Mouse (Mus musculus) ovary, postnatal 36 days (tissue): Measurements from ENCODE around the gene Cpeb4.

Experiments used
- DNase-seq: peaks from one replicate; pipeline ENCODE4 v3.0.0; 2022; ENCODE audit warnings: low spot score, mixed read lengths

The Cpeb4 gene

DNA sequence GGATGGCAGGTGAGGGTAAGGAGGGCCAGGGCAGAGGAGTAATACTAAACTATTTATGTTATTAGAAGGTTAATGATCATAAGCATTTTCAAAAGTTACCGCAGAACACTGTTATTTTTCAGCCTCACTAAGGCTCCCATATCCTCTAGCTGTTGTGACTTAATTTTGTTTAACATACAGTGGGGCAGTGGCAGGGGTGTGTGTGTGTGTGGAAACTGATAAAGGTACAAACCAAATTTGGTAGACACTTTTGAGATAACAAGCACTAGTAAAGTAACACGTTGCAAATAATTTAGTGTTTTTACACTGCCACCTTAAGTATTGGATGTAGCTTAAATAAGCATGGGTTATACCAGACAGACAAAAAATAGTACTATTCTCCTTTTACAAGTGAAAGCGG is 24.9 kb downstream of the Cpeb4 start:
- DNase-seq: no peak

DNA sequence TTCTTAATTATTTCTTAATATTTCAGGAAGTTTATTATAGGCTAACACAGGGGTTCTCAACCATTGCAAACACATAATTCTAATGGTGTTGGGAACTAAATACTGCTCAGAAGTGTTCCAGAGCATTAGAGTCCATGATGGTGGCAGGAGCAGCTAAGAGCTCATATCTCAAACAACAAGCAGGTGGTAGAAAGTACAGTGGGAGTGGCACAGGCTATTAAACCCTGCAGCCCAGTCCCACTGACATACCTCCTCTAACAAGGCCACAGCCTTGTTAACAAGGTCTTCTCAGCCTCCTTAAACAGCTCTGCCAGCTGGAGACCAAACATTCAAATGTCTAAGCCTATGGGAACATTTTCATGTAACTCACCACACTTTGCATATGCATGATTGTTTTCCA is 27.2 kb downstream of the Cpeb4 start:
- DNase-seq: no peak

DNA sequence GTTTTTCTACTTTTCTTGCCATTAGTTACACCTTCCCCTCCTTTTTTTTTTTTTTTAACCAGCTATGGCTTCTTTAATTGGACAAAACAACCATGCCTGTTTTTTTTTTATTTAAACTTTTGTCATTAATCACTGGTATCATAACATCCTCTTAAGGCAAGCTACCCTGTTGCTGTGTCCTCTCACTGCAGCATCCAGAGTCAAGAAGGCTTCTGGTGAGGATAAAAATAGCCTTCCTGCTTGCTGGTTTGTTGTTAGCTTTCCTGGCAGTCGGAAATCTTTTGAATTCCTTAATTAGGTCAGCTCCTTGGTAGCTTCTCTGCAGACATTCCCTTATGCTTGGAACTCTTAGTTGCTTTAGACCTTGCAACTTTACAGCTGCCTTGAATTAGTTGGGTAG is 28.7 kb downstream of the Cpeb4 start:
- no peak for DNase-seq

DNA sequence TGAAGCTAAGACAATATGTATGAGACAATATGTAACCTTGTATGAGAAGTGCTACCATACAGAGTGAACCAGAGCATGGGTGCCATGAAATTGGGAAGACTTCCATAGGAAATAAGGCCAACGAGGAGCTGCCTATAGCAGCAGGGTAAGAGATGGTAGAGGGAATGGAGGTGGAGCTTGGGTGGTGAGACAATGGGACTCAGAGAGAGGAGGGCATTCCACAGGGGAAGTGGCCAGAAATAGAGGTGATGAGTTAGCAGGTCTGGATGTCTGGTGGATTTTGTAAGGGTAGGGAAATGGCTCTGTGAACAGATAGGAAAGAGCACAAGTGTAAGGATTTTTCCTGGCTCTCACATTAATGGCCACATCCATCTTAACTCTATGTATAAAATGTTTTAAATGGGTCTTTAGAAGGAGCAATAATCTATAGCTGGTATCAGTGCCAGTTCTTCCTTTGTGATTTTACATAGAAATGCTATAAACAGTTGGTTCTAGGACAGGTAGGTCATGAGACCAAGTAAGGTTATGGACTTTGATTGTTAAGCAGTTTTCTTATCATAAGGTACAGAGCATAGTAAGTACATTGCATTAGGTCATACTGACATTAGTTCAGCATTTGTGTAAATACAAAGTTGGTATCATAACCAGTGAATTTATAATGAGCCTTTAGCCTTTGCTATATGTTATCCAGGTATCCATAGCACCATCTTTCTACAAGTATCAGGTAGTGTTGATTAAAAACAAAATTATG is 30.4 kb downstream of the Cpeb4 start:
- DNase-seq: no peak

DNA sequence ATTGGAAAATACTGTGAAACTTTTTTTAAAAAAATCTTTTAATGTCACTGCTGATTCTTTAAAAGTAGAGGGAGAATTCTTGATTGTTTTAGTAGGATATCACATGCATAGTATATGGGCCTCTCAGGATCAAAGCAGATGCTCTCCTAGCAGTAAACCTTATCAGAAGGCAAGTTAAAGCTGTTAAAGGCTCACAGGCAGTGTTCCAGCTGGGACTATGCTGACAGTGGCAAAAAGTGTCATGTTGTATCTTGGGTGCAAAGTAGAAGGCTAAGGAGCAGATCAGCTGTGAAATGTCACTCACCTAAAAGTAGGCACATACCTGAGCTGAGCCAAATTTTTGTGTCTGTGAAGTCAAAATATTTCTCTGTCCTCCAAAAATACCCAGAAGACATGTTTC is 34.5 kb downstream of the Cpeb4 start:
- no peak for DNase-seq

DNA sequence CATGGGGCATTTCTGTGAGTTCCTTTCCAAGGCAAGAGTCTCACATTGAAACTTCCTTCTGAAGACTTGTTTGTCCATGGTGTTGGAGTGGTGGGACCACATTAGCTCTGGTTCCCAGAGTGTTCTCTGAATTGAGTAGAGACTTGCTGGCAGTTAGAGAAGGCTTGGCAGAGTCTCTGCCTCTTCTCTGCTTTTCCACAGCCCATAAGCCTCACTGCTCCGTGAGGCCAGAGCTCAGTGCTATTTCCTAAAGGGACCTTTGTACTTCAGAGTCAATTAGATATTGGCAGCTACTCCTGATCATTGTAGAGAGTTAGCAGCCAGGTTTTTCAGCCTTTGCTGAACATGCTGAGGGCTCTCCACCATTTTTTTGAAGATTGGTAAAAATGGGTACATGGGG is 35.6 kb downstream of the Cpeb4 start:
- no peak for DNase-seq

DNA sequence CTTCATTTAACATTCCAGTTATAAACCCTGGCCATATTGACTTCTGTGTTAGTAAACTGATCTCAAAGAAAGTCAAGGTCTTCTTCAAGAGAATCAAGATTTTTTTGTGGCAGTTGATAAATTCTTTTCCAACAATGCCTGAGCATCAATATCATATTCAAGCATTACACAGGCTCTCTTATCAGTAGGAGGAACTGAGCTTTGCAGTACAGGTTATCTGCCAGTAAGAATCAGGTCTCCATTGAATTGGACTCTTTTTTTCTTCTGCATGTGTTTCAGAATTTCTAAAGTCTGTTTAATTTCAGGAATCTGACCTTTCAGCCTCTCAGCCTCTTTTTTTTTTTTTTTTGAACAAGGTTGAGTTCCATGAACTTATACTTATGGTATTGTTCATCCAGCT is 40.9 kb downstream of the Cpeb4 start:
- DNase-seq: no peak

DNA sequence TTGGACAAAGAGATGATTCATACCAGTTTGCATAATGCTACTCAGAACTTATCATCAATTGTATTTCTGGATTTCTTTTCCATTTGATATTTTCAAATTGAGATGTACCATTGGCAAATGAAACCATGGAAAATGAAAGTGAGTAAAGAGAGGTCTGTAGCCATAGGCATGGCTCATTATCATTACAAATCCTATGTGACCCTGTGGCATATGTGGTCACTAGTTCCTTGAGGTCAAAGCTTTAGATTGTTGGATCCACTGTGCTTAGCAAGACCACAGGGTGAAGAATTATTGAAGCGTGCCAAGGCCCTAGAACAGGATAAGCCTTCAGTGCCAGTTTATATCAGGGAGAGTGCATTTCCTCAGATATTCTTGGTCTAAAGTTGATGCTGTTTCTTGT is 45.8 kb downstream of the Cpeb4 start:
- no peak for DNase-seq

DNA sequence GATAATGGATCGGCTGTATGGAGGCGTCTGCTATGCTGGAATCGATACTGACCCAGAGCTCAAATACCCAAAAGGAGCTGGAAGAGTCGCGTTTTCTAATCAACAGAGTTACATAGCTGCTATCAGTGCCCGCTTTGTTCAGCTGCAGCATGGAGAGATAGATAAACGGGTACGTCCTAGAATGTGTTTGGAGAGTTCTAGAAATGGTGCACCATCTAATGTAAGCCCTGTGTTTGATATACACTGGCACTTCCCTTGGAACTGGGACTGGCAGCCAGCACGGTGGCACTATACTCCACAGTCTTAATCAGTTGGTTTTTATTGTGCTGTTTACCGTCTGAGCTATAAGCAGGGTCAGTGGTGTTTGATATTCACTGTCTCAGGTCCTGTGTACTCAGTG is 58.0 kb downstream of the Cpeb4 start:
- DNase-seq: no peak

DNA sequence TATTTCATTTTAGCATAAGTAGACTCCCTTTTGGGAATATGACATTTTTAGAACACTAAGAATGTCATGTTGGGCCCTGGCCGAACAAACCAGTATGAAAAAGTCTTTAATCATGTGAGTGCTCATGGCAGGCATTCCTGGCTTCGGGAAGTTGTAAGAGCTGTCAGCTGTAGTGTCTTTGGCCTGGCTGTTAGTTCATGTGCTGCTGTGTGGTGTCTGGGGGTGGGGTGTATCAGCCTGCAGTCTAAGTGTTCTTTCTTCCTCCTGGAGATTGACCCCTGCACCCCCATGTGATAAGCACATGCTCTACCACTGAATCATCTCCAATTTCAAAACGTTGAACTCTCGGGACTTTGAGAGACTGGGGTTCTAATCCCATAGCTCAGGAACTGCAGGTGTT is 63.6 kb downstream of the Cpeb4 start:
- DNase-seq: no peak

DNA sequence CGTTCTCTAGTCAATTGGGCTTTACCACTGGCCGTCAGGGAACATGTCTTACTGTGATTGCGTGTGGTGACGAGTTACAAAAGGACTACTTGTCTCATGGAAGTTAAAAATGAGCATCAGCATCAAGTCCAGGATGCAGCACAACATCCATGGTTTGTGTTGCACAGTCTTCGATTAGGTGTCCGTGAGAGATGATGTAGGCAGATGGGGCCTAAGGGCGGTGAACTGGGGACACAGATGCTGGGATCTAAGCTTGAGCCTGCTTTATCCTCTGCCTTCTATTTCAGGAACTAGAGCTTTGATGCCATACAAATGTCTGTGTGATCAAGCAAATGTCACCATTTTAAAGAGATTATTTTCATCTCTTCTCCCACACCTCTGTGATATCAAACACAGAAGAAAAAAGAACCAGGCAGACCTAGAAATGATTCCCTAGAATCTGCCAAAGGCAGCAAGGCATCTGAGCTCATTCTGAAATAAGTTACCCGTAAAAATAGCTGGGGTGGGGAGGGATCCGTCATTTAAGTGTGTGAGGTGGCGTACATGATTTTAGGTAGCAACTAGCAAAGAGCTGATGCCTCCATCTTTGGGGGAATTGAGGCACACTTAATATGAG is 65.0 kb downstream of the Cpeb4 start:
- no peak for DNase-seq

DNA sequence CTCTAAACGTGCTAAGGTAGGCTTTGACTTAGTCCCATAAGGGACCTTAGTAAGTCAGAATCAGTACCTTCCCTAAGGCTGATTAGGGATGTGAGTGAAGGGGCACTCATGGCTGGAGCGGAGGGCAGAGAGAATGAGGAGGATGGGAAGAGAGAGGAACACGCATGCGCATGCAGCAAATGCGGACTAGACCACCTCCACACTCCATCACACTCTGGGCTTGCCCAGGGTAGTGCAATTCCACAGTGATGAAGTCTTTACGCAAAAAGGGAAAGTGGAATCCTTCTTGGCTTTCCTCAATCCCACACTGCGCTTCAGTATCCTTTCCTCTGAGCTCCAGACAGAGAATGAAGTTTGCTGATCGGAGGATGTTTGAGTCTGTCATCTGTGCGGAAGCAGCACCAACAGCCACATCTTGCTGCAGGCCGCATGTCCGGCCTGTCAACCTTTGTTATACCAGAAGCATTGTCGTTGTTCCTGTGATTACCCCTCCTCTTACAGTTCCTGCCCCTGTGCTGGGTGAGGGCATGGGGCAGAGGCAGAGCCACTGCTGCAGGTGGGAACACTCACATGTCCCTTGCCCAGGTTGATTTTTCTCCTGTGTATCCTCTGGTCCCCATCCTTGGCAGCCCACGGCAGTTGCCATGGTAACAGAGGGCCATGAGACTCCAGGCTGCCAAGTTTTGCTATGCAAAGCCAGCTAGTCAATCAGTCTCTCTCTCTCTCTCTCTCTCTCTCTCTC is 69.1 kb downstream of the Cpeb4 start:
- DNase-seq: no peak

DNA sequence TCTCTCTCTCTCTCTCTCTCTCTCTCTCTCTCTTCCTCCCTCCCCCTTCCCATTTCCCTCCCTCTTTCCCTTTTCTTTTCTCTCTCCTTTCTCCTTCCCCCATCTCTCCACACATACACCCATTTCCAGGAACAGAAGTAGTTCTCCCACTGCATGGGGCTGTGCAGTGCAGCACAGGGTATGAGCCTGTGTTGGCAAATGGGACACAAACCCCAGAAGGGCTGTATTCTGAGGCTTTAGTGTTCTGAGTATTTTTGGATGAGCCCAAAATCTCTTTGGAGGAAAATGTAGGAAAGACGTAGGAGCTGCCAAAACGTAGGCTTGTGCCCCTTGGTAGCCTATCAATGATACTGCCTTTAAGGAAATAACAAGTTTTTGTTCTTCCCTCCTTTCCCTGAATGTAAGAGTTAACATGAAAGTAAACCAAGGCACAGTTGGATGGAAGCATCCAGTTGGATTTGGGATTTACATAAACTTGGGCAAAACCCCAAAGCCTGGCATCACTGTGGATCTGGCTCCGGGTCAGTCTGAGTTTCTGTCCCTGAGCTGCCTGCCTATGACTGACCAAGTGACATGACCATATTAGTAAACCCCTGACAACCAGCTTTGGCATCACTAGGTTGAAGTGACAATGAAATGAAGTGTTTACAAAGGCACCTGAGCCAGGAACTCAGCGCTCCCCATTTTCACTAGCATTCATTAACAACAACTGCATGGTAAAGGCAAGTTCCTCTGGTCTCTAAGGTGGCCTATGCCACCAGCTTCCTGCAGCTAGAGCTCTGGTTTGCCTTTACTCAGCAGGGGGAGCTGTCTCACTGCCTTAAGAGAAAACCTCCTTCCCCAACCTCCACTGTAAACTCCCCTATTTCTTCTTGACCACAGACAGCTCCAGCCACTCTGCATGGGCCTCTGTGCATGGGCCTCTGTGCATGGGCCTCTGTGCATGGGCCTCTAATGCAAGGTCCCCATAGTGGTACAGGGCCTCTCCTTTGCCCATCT is 69.9 kb downstream of the Cpeb4 start:
- no peak for DNase-seq

DNA sequence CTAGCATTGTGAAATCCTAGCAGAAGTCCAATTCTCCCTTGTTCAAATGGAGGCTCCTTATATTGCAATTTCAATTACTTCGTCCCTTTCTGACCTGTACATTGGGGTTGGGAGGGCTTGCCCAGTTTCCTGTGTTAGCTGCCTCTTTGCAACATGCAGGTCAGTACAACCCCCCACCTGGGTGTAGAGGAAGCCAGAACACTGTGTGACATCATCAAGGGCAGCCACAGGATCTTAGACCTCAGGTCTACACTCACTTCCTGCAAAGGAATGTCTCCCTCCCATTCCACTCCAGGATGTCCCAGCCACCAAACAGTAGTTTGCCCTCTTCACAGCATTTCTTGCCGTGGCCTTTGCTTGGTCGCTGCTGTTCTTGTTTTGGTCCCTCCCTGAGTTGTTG is 73.5 kb downstream of the Cpeb4 start:
- no peak for DNase-seq

DNA sequence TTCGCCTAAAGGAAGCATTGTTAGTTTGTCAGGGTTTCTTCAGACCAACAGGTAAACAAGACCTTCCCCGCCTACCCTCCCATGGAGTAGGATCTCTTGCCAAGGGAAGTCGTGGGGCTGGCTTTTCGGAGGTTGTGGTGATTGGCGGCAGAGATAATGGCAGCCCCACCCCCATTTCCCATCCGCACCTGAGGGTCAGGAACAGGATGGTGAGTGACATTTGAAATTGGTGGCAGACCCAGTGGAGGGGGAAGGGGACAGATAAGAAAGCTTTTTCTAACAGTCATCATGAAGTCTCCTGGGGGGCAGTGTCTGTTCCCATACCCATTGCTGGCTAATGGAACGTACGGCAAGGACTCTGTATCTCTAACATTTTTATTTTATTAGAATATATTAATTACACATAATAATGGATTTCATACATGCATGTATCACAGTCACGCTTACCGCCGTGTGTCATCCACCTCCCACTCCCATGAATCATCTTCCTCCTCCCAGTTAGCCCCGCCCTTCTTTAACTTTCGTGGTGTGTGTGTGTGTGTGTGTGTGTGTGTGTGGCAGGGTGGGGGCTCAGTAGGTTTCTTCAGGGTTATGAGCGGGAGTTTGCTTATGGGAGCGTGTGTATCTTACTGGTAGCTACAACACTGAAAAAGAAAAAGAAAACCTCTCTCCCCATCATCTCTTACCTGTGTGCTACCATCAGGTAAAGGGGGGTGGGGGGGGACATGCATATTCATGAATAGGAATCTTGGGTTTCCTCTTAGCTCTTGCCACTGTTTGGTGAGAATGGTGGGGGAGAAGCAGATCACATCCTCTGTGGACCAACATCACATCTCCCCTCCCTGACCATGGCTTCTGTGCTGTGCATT is 76.7 kb downstream of the Cpeb4 start:
- no peak for DNase-seq

DNA sequence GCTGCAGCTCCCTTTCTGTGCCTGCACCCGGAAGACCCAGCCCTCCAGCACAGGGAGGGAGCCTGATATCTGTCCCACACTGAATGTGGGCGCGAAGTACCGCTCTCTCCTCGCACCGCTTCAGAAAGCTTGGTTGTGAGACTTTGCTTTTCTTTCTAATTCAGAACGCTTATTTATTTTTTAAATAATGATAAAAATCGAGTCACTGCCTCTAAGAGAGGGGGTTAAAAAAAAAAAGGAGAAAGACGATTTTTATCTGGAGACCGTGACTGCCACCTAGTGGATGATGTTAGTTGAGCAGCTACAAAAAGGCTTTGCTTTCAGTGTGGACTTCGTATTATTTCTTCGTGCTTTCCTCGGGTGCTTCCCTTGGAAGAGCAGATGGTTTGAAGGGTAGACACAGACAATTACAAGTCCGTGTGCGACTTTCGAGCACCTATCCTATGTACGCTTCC is 77.3 kb downstream of the Cpeb4 start:
- peak; percentile 31 for DNase-seq

DNA sequence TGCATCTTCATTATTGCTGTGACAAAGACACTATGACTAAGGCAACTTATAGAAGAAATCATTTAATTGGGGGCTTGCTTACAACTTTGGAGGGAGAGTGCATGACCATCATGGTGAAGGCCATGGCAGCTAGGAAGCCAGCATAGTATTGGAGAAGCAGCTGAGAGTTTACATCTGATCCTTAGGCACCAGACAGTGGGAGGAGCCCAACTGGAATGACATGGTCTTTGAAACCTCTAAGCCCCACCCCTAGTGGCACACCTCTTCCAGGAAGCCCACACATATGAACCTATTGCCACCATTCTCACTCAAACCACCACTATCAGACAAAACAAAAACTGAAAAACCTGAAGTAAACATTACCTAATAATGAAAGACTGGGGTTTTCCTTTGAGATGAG is 88.1 kb downstream of the Cpeb4 start:
- no peak for DNase-seq

DNA sequence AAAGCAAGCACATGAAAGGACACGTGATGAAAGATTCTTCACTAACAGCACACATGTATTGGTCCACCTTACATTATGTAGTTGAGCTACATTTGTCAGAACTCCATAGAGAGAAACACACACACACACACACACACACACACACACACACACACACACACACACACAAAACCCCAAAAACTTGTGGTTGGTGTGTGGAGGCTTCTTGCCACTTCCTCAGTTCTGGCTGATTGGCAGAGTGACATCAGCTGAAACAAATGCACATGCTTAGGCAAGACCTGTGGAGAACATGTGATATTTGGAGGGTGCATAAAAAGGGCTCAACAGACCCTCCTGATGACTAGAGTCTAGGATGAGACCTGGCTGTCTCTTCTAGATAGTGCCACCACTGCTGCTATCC is 92.0 kb downstream of the Cpeb4 start:
- no peak for DNase-seq

DNA sequence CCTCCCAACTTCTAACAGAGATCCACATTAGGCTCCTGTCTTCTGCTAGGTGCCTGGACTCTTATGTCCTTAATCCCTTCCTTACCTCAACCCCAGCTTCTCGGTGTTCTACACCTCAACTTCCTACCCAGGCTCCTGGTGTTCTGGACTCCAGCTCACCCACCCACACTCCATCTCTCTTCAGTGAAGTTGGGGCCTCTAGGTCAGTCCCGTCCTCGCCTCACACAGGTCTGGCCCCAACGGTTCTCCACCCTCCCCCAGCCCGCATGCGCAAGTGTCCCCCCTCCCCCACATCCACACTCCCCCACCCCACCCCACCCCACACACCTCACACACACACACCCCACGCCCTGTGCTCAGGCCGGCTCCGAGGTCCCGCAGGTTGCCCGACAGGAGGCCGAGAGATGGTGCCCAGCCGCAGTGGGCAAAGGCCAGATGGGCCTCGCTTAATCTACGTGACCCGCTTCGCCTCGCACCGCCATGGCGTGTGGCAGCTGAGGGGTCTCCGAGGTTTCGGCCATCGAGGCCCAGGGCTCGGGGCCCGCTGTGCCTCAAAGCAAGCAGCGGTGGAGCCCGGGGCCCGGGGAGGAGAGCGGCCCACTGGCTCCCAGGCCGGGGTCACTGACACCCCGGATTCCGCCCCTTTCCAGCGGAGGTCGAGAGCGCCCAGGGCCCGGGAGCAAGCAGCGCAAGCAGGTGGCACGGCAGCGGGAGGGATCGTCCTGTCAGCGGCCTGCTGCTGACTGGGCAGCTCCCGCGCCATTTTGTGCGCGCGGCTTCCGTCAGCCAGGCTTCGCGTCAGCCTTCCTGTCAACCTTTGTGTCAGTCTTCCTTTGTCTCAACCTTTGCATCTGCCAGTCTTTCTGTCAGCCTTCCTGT is 93.5 kb downstream of the Cpeb4 start, which contains the start of gene 4930524B15Rik:
4930524B15Rik (plus strand) TSS at position 337 of the 879 bp plus-strand sequence.
- no peak for DNase-seq

DNA sequence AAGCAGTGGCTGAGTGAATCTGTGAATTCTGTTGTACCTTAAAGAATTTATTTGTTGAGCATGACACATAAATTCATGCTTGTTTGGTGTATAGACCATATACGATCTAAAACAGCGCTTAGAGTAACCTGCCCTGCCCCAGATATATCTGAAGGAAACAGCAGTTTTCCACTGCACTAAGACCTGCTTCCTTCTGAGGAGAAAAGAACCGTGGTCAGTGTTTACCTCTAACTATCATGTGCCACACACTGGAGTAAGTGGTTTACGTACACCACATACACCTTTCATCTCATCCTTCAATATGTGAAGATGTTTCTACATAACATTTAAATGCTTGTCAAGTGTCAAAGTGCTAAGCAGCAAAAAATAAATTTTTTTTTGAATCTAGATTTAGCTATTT is 102.1 kb downstream of the Cpeb4 start:
- DNase-seq: no peak
